Mouse (Mus musculus) neural tube, embryonic 11.5 days (tissue): ENCODE measurements at regions not wholly inside any gene's neighbourhood (a gene's known extent, or its start where the extent isn't known, plus 50 kb on each side); places are given as distances from the start of the nearest gene placed in this dataset.
A peak's percentile ranks its signal among the peaks of the same experiment; 100 is the strongest.

ENCODE experiments used
- ATAC-seq: fragments of 200-750 bp; cut with Nextera tagmentation; 2 replicates; pipeline ENCODE4 v1.8.0; 2017; ENCODE audit warnings: moderate number of reproducible peaks, mild to moderate bottlenecking, moderate TSS enrichment, moderate library complexity; ENCODE audit not compliant: insufficient read depth, low FRiP score, low TSS enrichment
- DNase-seq: peaks from one replicate; pipeline ENCODE4 v3.0.0-alpha.2; 2015; ENCODE audit warnings: low spot score
- H3K27ac ChIP-seq: fragments of 300-500 bp; sonication (generic); 2 replicates; pipeline ENCODE4 v1.5.1; 2014; ENCODE audit warnings: low read depth, mild to moderate bottlenecking, low read length
- H3K27me3 ChIP-seq: fragments of 300-500 bp; sonication (generic); 2 replicates; pipeline ENCODE4 v1.6.1; 2014; ENCODE audit warnings: mild to moderate bottlenecking, low read length, mixed read lengths; ENCODE audit not compliant: control insufficient read depth, insufficient read depth
- H3K36me3 ChIP-seq: fragments of 300-500 bp; sonication (generic); 2 replicates; pipeline ENCODE4 v1.6.1; 2014; ENCODE audit warnings: mild to moderate bottlenecking, low read length, moderate library complexity, mixed read lengths; ENCODE audit not compliant: control insufficient read depth, insufficient read depth
- H3K4me1 ChIP-seq: fragments of 300-500 bp; sonication (generic); 2 replicates; pipeline ENCODE4 v1.6.1; 2014; ENCODE audit warnings: low read length, mixed read lengths; ENCODE audit not compliant: control insufficient read depth, insufficient read depth
- H3K4me2 ChIP-seq: fragments of 300-500 bp; sonication (generic); 2 replicates; pipeline ENCODE4 v1.6.1; 2014; ENCODE audit warnings: low read depth, mild to moderate bottlenecking, moderate library complexity
- H3K4me3 ChIP-seq: fragments of 300-500 bp; sonication (generic); 2 replicates; pipeline ENCODE4 v1.5.1; 2014; ENCODE audit warnings: low read depth, low read length
- H3K9ac ChIP-seq: fragments of 300-500 bp; sonication (generic); 2 replicates; pipeline ENCODE4 v1.6.1; 2014; ENCODE audit warnings: mild to moderate bottlenecking, low read length
- H3K9me3 ChIP-seq: fragments of 300-500 bp; sonication (generic); 2 replicates; pipeline ENCODE4 v1.6.1; 2016; ENCODE audit warnings: low read length; ENCODE audit not compliant: control insufficient read depth
- WGBS: fragments of 180-500 bp; shearing (Covaris S2); extraction: QIAGEN DNeasy Blood & Tissue Kit; methylation state at CpG from one replicate; pipeline ENCODE4 v1.1.7; 2014; 5-methylcytosine and 5-hydroxymethylcytosine counted together

- no peak for DNase-seq
- 91% methylated on average over 7 of the region's 7 CpGs for WGBS
- Histone ChIP-seq H3K4me3 (no peak overlapping the region), H3K4me1 (no peaks in the 10 kb centered on the region), H3K27ac (no peak overlapping the region), H3K36me3 (no peaks in the 10 kb centered on the region), H3K27me3 (no peaks in the 10 kb centered on the region), H3K9ac (no peak overlapping the region), H3K9me3 (no peaks in the 10 kb centered on the region), H3K4me2 (no peak overlapping the region)
- no peak for ATAC-seq
Measured at GRCm38 (mm10) chr2:172094159-172094558, 50.9 kb upstream of the Cbln4 start.

- ATAC-seq (no peak), DNase-seq (no peak)
- Histone ChIP-seq H3K36me3 (no peaks in the 10 kb centered on the region), H3K27me3 (no peaks in the 10 kb centered on the region), H3K4me3 (no peak overlapping the region), H3K27ac (no peak overlapping the region), H3K4me1 (peaks cover 7% of the 10 kb centered on the region; the same call in 1 of the 2 replicates), H3K4me2 (no peak overlapping the region), H3K9me3 (no peaks in the 10 kb centered on the region), H3K9ac (no peak overlapping the region)
- 73% methylated on average over 18 of the region's 18 CpGs for WGBS
Measured at GRCm38 (mm10) chr2:172103881-172104655, 60.8 kb upstream of the Cbln4 start.

GRCm38 (mm10) chr2:172105241-172105640 lies 62.0 kb upstream of the Cbln4 start:
- H3K27me3 ChIP-seq: no peaks in the 10 kb centered on the region
- no peak overlapping the region for H3K4me3 ChIP-seq
- H3K36me3 ChIP-seq: no peaks in the 10 kb centered on the region
- 44% methylated on average over 10 of the region's 10 CpGs for WGBS
- H3K4me1 ChIP-seq: peaks cover 7% of the 10 kb centered on the region; the same call in 1 of the 2 replicates
- H3K4me2 ChIP-seq: no peak overlapping the region
- no peak overlapping the region for H3K9ac ChIP-seq
- no peak overlapping the region for H3K27ac ChIP-seq
- ATAC-seq (no peak), DNase-seq (no peak)
- H3K9me3 ChIP-seq: no peaks in the 10 kb centered on the region

GRCm38 (mm10) chr2:172110706-172111105 lies 67.4 kb upstream of the Cbln4 start:
- Histone ChIP-seq H3K4me1 (no peaks in the 10 kb centered on the region), H3K9me3 (no peaks in the 10 kb centered on the region), H3K4me3 (no peak overlapping the region), H3K4me2 (no peak overlapping the region), H3K27me3 (no peaks in the 10 kb centered on the region), H3K36me3 (no peaks in the 10 kb centered on the region), H3K27ac (no peak overlapping the region), H3K9ac (no peak overlapping the region)
- WGBS: 52% methylated on average over 3 of the region's 3 CpGs
- ATAC-seq: no peak
- peak; percentile 59 for DNase-seq

GRCm38 (mm10) chr2:172113639-172114038 lies 70.4 kb upstream of the Cbln4 start:
- no peaks in the 10 kb centered on the region for H3K36me3 ChIP-seq
- no peaks in the 10 kb centered on the region for H3K4me1 ChIP-seq
- DNase-seq (no peak), ATAC-seq (no peak)
- H3K9me3 ChIP-seq: no peaks in the 10 kb centered on the region
- 91% methylated on average over 13 of the region's 13 CpGs for WGBS
- H3K27ac ChIP-seq: no peak overlapping the region
- no peak overlapping the region for H3K4me3 ChIP-seq
- H3K4me2 ChIP-seq: no peak overlapping the region
- no peaks in the 10 kb centered on the region for H3K27me3 ChIP-seq
- H3K9ac ChIP-seq: no peak overlapping the region

GRCm38 (mm10) chr2:172115604-172116206 lies 72.4 kb upstream of the Cbln4 start:
- H3K27ac ChIP-seq: no peak overlapping the region
- no peak for DNase-seq
- H3K27me3 ChIP-seq: no peaks in the 10 kb centered on the region

GRCm38 (mm10) chr2:172127517-172127916 lies 84.3 kb upstream of the Cbln4 start:
- no peak overlapping the region for H3K4me2 ChIP-seq
- no peaks in the 10 kb centered on the region for H3K27me3 ChIP-seq
- ATAC-seq (no peak), DNase-seq (no peak)
- 77% methylated on average over 2 of the region's 2 CpGs for WGBS
- no peak overlapping the region for H3K4me3 ChIP-seq
- H3K36me3 ChIP-seq: no peaks in the 10 kb centered on the region; the same call in 1 of the 2 replicates
- H3K27ac ChIP-seq: no peak overlapping the region
- no peaks in the 10 kb centered on the region for H3K4me1 ChIP-seq
- no peak overlapping the region for H3K9ac ChIP-seq
- no peaks in the 10 kb centered on the region for H3K9me3 ChIP-seq

More at GRCm38 (mm10) chr2:172115604-172116206, 72.4 kb upstream of the Cbln4 start:
- H3K4me2 ChIP-seq: no peak overlapping the region
- 68% methylated on average over 10 of the region's 10 CpGs for WGBS
- no peak overlapping the region for H3K4me3 ChIP-seq
- H3K36me3 ChIP-seq: no peaks in the 10 kb centered on the region
- H3K4me1 ChIP-seq: no peaks in the 10 kb centered on the region
- no peak overlapping the region for H3K9ac ChIP-seq
- no peaks in the 10 kb centered on the region for H3K9me3 ChIP-seq
- ATAC-seq: no peak

GRCm38 (mm10) chr2:172131232-172131631 lies 88.0 kb upstream of the Cbln4 start:
- WGBS: 36% methylated on average over 1 of the region's 1 CpGs
- Histone ChIP-seq H3K27ac (no peak overlapping the region), H3K4me3 (no peak overlapping the region), H3K4me2 (no peak overlapping the region), H3K4me1 (no peaks in the 10 kb centered on the region), H3K27me3 (no peaks in the 10 kb centered on the region), H3K9me3 (no peaks in the 10 kb centered on the region), H3K9ac (no peak overlapping the region), H3K36me3 (no peaks in the 10 kb centered on the region; the same call in 1 of the 2 replicates)
- no peak for DNase-seq
- no peak for ATAC-seq
